Mouse (Mus musculus): ENCODE measurements around the gene Aipl1. TPM values are rescaled to one million over a fixed set of nuclear protein-coding genes. Genes with fewer than 3 reads are reported as not detected.

Gene Aipl1
- polyA plus RNA-seq, 1 experiment from 2014 or later, result 0.20 TPM

- peak; percentile 0; the same call in 1 of the 2 replicates for ATAC-seq (ENCODE audit: low read depth)
- H3K4me2 ChIP-seq (ENCODE audit: low read depth, low read length), result peak overlapping the region; percentile 97
- no peaks in the 10 kb centered on the region for H3K36me3 ChIP-seq (ENCODE audit: control insufficient read depth, insufficient read depth, low read length)
- WGBS, result under 1% methylated on average over 14 of the region's 14 CpGs
- peak overlapping the region; percentile 57 for H3K9ac ChIP-seq (replicated peaks; ENCODE audit: low read depth, low read length)
- no peaks in the 10 kb centered on the region for H3K27me3 ChIP-seq (ENCODE audit: control insufficient read depth, insufficient read depth, low read length)
- peaks cover 23% of the 10 kb centered on the region for H3K4me1 ChIP-seq (ENCODE audit: control insufficient read depth, insufficient read depth, low read length)
- H3K4me3 ChIP-seq (ENCODE audit: low read depth, low read length), result peak overlapping the region; percentile 65
- no peak overlapping the region for H3K27ac ChIP-seq (ENCODE audit: low read depth, low read length)
- no peaks in the 10 kb centered on the region for H3K9me3 ChIP-seq (ENCODE audit: control insufficient read depth, low read length)
These were observed 5.3 kb upstream of the Aipl1 start for GRCm38 (mm10) chr11:72042631-72043030.

GRCm38 (mm10) chr11:72041768-72042607, 4.7 kb upstream of the Aipl1 start, which contains the start of gene Pimreg:
Pimreg (plus strand) TSS chr11:72042032.
- Histone ChIP-seq H3K27ac (ENCODE audit: low read depth, low read length) (0 out of 2 replicates have a peak within 1 kb of the TSS, but pooled peaks have one; percentile 48), H3K4me3 (ENCODE audit: low read depth, low read length) (peak within 1 kb of the TSS; percentile 65), H3K36me3 (ENCODE audit: control insufficient read depth, insufficient read depth, low read length) (no peaks in the 10 kb centered on the region), H3K27me3 (ENCODE audit: control insufficient read depth, insufficient read depth, low read length) (no peaks in the 10 kb centered on the region), H3K9ac (replicated peaks; ENCODE audit: low read depth, low read length) (peak within 1 kb of the TSS; percentile 57), H3K4me1 (ENCODE audit: control insufficient read depth, insufficient read depth, low read length) (peaks cover 23% of the 10 kb centered on the region), H3K4me2 (ENCODE audit: low read depth, low read length) (peak within 1 kb of the TSS; percentile 97), H3K9me3 (ENCODE audit: control insufficient read depth, low read length) (no peaks in the 10 kb centered on the region)
- WGBS, result under 1% methylated on average over 52 of the region's 52 CpGs
- ATAC-seq (ENCODE audit: low read depth), result peak; percentile 90

GRCm38 (mm10) chr11:72041290-72041767, 4.0 kb upstream of the Aipl1 start:
- 15% methylated on average over 6 of the region's 6 CpGs for WGBS
- H3K9me3 ChIP-seq (ENCODE audit: control insufficient read depth, low read length), result no peaks in the 10 kb centered on the region
- H3K4me2 ChIP-seq (ENCODE audit: low read depth, low read length), result peak overlapping the region; percentile 97
- no peaks in the 10 kb centered on the region for H3K36me3 ChIP-seq (ENCODE audit: control insufficient read depth, insufficient read depth, low read length)
- peak overlapping the region; percentile 57; the same call in 1 of the 2 replicates for H3K9ac ChIP-seq (replicated peaks; ENCODE audit: low read depth, low read length)
- H3K4me1 ChIP-seq (ENCODE audit: control insufficient read depth, insufficient read depth, low read length), result peaks cover 23% of the 10 kb centered on the region
- H3K4me3 ChIP-seq (ENCODE audit: low read depth, low read length), result peak overlapping the region; percentile 65
- ATAC-seq (ENCODE audit: low read depth), result no peak
- H3K27ac ChIP-seq (ENCODE audit: low read depth, low read length), result no peak overlapping the region
- no peaks in the 10 kb centered on the region for H3K27me3 ChIP-seq (ENCODE audit: control insufficient read depth, insufficient read depth, low read length)

GRCm38 (mm10) chr11:72039599-72040386, 2.5 kb upstream of the Aipl1 start:
- 19% methylated on average over 16 of the region's 16 CpGs for WGBS
- H3K36me3 ChIP-seq (ENCODE audit: control insufficient read depth, insufficient read depth, low read length), result no peaks in the 10 kb centered on the region
- H3K9me3 ChIP-seq (ENCODE audit: control insufficient read depth, low read length), result no peaks in the 10 kb centered on the region
- 0 out of 2 replicates have a peak, but pooled peaks have one; percentile 7 for ATAC-seq (ENCODE audit: low read depth)
- H3K4me1 ChIP-seq (ENCODE audit: control insufficient read depth, insufficient read depth, low read length), result peaks cover 23% of the 10 kb centered on the region
- no peak overlapping the region for H3K4me3 ChIP-seq (ENCODE audit: low read depth, low read length)
- peak overlapping the region; percentile 21 for H3K4me2 ChIP-seq (ENCODE audit: low read depth, low read length)
- peak overlapping the region; percentile 8; the same call in 1 of the 2 replicates for H3K9ac ChIP-seq (replicated peaks; ENCODE audit: low read depth, low read length)
- H3K27ac ChIP-seq (ENCODE audit: low read depth, low read length), result no peak overlapping the region; the same call in 1 of the 2 replicates
- no peaks in the 10 kb centered on the region for H3K27me3 ChIP-seq (ENCODE audit: control insufficient read depth, insufficient read depth, low read length)

- H3K27ac ChIP-seq (ENCODE audit: low read depth, low read length), result no peak overlapping the region
- no peak overlapping the region for H3K4me2 ChIP-seq (ENCODE audit: low read depth, low read length)
- H3K4me3 ChIP-seq (ENCODE audit: low read depth, low read length), result no peak overlapping the region
- 3% methylated on average over 4 of the region's 4 CpGs for WGBS
- no peaks in the 10 kb centered on the region for H3K36me3 ChIP-seq (ENCODE audit: control insufficient read depth, insufficient read depth, low read length)
- H3K9me3 ChIP-seq (ENCODE audit: control insufficient read depth, low read length), result no peaks in the 10 kb centered on the region
- no peak for ATAC-seq (ENCODE audit: low read depth)
- no peak overlapping the region for H3K9ac ChIP-seq (replicated peaks; ENCODE audit: low read depth, low read length)
- H3K4me1 ChIP-seq (ENCODE audit: control insufficient read depth, insufficient read depth, low read length), result peaks cover 23% of the 10 kb centered on the region
- H3K27me3 ChIP-seq (ENCODE audit: control insufficient read depth, insufficient read depth, low read length), result no peaks in the 10 kb centered on the region
These were observed 687 bp upstream of the Aipl1 start for GRCm38 (mm10) chr11:72037996-72038395.

GRCm38 (mm10) chr11:72032589-72032988, 4.7 kb downstream of the Aipl1 start:
- H3K9me3 ChIP-seq (ENCODE audit: control insufficient read depth, low read length), result no peaks in the 10 kb centered on the region
- WGBS, result 88% methylated on average over 3 of the region's 3 CpGs
- no peak for ATAC-seq (ENCODE audit: low read depth)

GRCm38 (mm10) chr11:72032091-72032490, 5.2 kb downstream of the Aipl1 start:
- ATAC-seq (ENCODE audit: low read depth), result no peak
- H3K9me3 ChIP-seq (ENCODE audit: control insufficient read depth, low read length), result no peaks in the 10 kb centered on the region

More at GRCm38 (mm10) chr11:72032589-72032988, 4.7 kb downstream of the Aipl1 start:
- Histone ChIP-seq H3K36me3 (ENCODE audit: control insufficient read depth, insufficient read depth, low read length) (no peaks in the 10 kb centered on the region), H3K9ac (replicated peaks; ENCODE audit: low read depth, low read length) (no peak overlapping the region), H3K27ac (ENCODE audit: low read depth, low read length) (no peak overlapping the region), H3K4me3 (ENCODE audit: low read depth, low read length) (no peak overlapping the region), H3K4me1 (ENCODE audit: control insufficient read depth, insufficient read depth, low read length) (no peaks in the 10 kb centered on the region), H3K27me3 (ENCODE audit: control insufficient read depth, insufficient read depth, low read length) (no peaks in the 10 kb centered on the region), H3K4me2 (ENCODE audit: low read depth, low read length) (no peak overlapping the region)

GRCm38 (mm10) chr11:72031353-72031752, 6.0 kb downstream of the Aipl1 start:
- Histone ChIP-seq H3K4me2 (ENCODE audit: low read depth, low read length) (no peak overlapping the region), H3K4me3 (ENCODE audit: low read depth, low read length) (no peak overlapping the region), H3K36me3 (ENCODE audit: control insufficient read depth, insufficient read depth, low read length) (no peaks in the 10 kb centered on the region), H3K9ac (replicated peaks; ENCODE audit: low read depth, low read length) (no peak overlapping the region), H3K27me3 (ENCODE audit: control insufficient read depth, insufficient read depth, low read length) (no peaks in the 10 kb centered on the region), H3K9me3 (ENCODE audit: control insufficient read depth, low read length) (no peaks in the 10 kb centered on the region), H3K27ac (ENCODE audit: low read depth, low read length) (no peak overlapping the region), H3K4me1 (ENCODE audit: control insufficient read depth, insufficient read depth, low read length) (no peaks in the 10 kb centered on the region)
- WGBS, result 96% methylated on average over 7 of the region's 7 CpGs
- no peak for ATAC-seq (ENCODE audit: low read depth)

More at GRCm38 (mm10) chr11:72032091-72032490, 5.2 kb downstream of the Aipl1 start:
- H3K27me3 ChIP-seq (ENCODE audit: control insufficient read depth, insufficient read depth, low read length), result no peaks in the 10 kb centered on the region
- no peak overlapping the region for H3K4me3 ChIP-seq (ENCODE audit: low read depth, low read length)
- whole genome bisulfite sequencing, result 78% methylated on average over 4 of the region's 4 CpGs
- no peaks in the 10 kb centered on the region for H3K36me3 ChIP-seq (ENCODE audit: control insufficient read depth, insufficient read depth, low read length)
- H3K4me2 ChIP-seq (ENCODE audit: low read depth, low read length), result no peak overlapping the region
- no peak overlapping the region for H3K27ac ChIP-seq (ENCODE audit: low read depth, low read length)
- H3K9ac ChIP-seq (replicated peaks; ENCODE audit: low read depth, low read length), result no peak overlapping the region
- H3K4me1 ChIP-seq (ENCODE audit: control insufficient read depth, insufficient read depth, low read length), result no peaks in the 10 kb centered on the region
